Mouse (Mus musculus) MEL (cell line): ENCODE data around the gene H2afy. TPM values are rescaled to one million over a fixed set of nuclear protein-coding genes. Genes with fewer than 3 reads are reported as not detected.

Experiments
- DNase-seq: peaks from one replicate; pipeline ENCODE4 v3.0.0; 2011; ENCODE audit warnings: low read depth, low spot score
- H3K27ac ChIP-seq: 2 replicates; pipeline ENCODE4 v1.5.1; 2012; ENCODE audit warnings: low read depth, mild to moderate bottlenecking, control low read depth, low read length, moderate library complexity; ENCODE audit not compliant: control insufficient read depth
- H3K27me3 ChIP-seq, 2 experiments: fragments of 150-350 bp in 1 of 2; sonication (generic) in 1 of 2; 2 replicates each; pipeline ENCODE4 v1.6.1; 2012; ENCODE audit warnings: low read length in 2 of 2, mild to moderate bottlenecking in 2 of 2, improper control_type of control experiment in 1 of 2, moderate library complexity in 1 of 2; ENCODE audit not compliant: insufficient read depth in 2 of 2, control insufficient read depth in 1 of 2
- H3K36me3 ChIP-seq, 2 experiments: 2 replicates each; pipeline ENCODE4 v1.6.1; 2012 to 2014; ENCODE audit warnings: low read length in 2 of 2, improper control_type of control experiment in 1 of 2, inconsistent platforms in 1 of 2, mild to moderate bottlenecking in 1 of 2; ENCODE audit not compliant: insufficient read depth in 2 of 2, control insufficient read depth in 1 of 2
- H3K4me1 ChIP-seq, 2 experiments: fragments of 150-350 bp in 1 of 2; sonication (generic) in 1 of 2; 2 replicates each; pipeline ENCODE4 v1.6.1; 2012; ENCODE audit warnings: low read length in 2 of 2, improper control_type of control experiment in 1 of 2, mild to moderate bottlenecking in 1 of 2; ENCODE audit not compliant: insufficient read depth in 2 of 2, control insufficient read depth in 1 of 2
- H3K4me3 ChIP-seq, 2 experiments: fragments of 150-350 bp in 1 of 2; sonication (generic) in 1 of 2; 2 replicates each; pipeline ENCODE4 v1.5.1; 2012; ENCODE audit warnings: low read depth in 2 of 2, low read length in 2 of 2, mild to moderate bottlenecking in 2 of 2, moderate library complexity in 2 of 2, control low read depth in 1 of 2, improper control_type of control experiment in 1 of 2; ENCODE audit not compliant: control insufficient read depth in 1 of 2, insufficient read depth in 1 of 2
- H3K79me2 ChIP-seq: 2 replicates; pipeline ENCODE4 v1.6.1; 2012; ENCODE audit warnings: mild to moderate bottlenecking, low read length, moderate library complexity; ENCODE audit not compliant: control insufficient read depth, poor library complexity, insufficient read depth
- H3K9ac ChIP-seq: 2 replicates; pipeline ENCODE4 v1.6.1; 2012; ENCODE audit warnings: low read depth, mild to moderate bottlenecking, control low read depth, low read length, moderate library complexity; ENCODE audit not compliant: control insufficient read depth, poor library complexity, severe bottlenecking
- H3K9me3 ChIP-seq: fragments of 150-350 bp; sonication (generic); replicated peaks from 2 replicates; pipeline ENCODE4 v1.6.1; 2012; ENCODE audit warnings: mild to moderate bottlenecking, low read length, improper control_type of control experiment, moderate library complexity; ENCODE audit not compliant: insufficient read depth
- BHLHE40 ChIP-seq: IDR thresholded peaks from 2 replicates; pipeline ENCODE4 v1.6.1; 2012; ENCODE audit warnings: low read depth, mild to moderate bottlenecking, inconsistent platforms, low read length, improper control_type of control experiment, borderline replicate concordance
- CTCF ChIP-seq, 3 experiments: IDR thresholded peaks in 2 of 3; conservative IDR thresholded peaks in 1 of 3; 2 replicates each; pipeline ENCODE4 v1.5.1; 2011 to 2012; ENCODE audit warnings: low read length in 3 of 3, low read depth in 2 of 3, mild to moderate bottlenecking in 2 of 3, improper control_type of control experiment in 1 of 3, inconsistent platforms in 1 of 3, mixed read lengths in 1 of 3, moderate library complexity in 1 of 3; ENCODE audit not compliant: control insufficient read depth in 1 of 3, insufficient read depth in 1 of 3, poor library complexity in 1 of 3, severe bottlenecking in 1 of 3
- E2F4 ChIP-seq: IDR thresholded peaks from 2 replicates; pipeline ENCODE4 v1.6.1; 2011; ENCODE audit warnings: low read depth, low read length, improper control_type of control experiment, borderline replicate concordance
- ELF1 ChIP-seq: IDR thresholded peaks from 2 replicates; pipeline ENCODE4 v1.6.1; 2014; ENCODE audit warnings: low read depth, mild to moderate bottlenecking, inconsistent platforms, low read length, improper control_type of control experiment, moderate library complexity
- GABPA ChIP-seq: IDR thresholded peaks from 2 replicates; pipeline ENCODE4 v1.6.1; 2012; ENCODE audit warnings: low read depth, mild to moderate bottlenecking, inconsistent platforms, low read length, improper control_type of control experiment, moderate library complexity
- HCFC1 ChIP-seq: IDR thresholded peaks from 2 replicates; pipeline ENCODE4 v1.6.1; 2012; ENCODE audit warnings: low read depth, mild to moderate bottlenecking, inconsistent platforms, low read length, improper control_type of control experiment, moderate library complexity
- JUND ChIP-seq: IDR thresholded peaks from 2 replicates; pipeline ENCODE4 v1.6.1; 2011; ENCODE audit warnings: low read depth, mild to moderate bottlenecking, improper control_type of control experiment, low read length
- MAFK ChIP-seq: IDR thresholded peaks from 2 replicates; pipeline ENCODE4 v1.6.1; 2011; ENCODE audit warnings: low read depth, mild to moderate bottlenecking, low read length, improper control_type of control experiment, borderline replicate concordance
- MAX ChIP-seq: IDR thresholded peaks from 2 replicates; pipeline ENCODE4 v1.6.1; 2011; ENCODE audit warnings: low read length, improper control_type of control experiment
- MYB ChIP-seq: IDR thresholded peaks from 2 replicates; pipeline ENCODE4 v1.6.1; 2011; ENCODE audit warnings: mild to moderate bottlenecking, low read depth, low read length, improper control_type of control experiment
- MYC ChIP-seq: IDR thresholded peaks from 2 replicates; pipeline ENCODE4 v1.6.1; 2011; ENCODE audit warnings: low read depth, mild to moderate bottlenecking, low read length, improper control_type of control experiment, moderate library complexity
- POLR2AphosphoS2 ChIP-seq: IDR thresholded peaks from 2 replicates; pipeline ENCODE4 v1.6.1; 2011; ENCODE audit warnings: low read length, improper control_type of control experiment
- POLR2AphosphoS5 ChIP-seq: IDR thresholded peaks from 2 replicates; pipeline ENCODE4 v1.6.1; 2012; ENCODE audit warnings: low read depth, borderline replicate concordance, mild to moderate bottlenecking, inconsistent platforms, low read length, moderate library complexity, mixed read lengths
- SIN3A ChIP-seq: IDR thresholded peaks from 2 replicates; pipeline ENCODE4 v1.6.1; 2012; ENCODE audit warnings: low read length, improper control_type of control experiment, inconsistent platforms
- SMC3 ChIP-seq: IDR thresholded peaks from 2 replicates; pipeline ENCODE4 v1.6.1; 2011; ENCODE audit warnings: low read depth, low read length, improper control_type of control experiment
- TAL1 ChIP-seq: IDR thresholded peaks from 2 replicates; pipeline ENCODE4 v1.6.1; 2012; ENCODE audit warnings: mild to moderate bottlenecking, inconsistent platforms, low read length, moderate library complexity, mixed read lengths
- TBP ChIP-seq: IDR thresholded peaks from 2 replicates; pipeline ENCODE4 v1.8.0; 2011; ENCODE audit warnings: low read depth, low read length, improper control_type of control experiment
- UBTF ChIP-seq: IDR thresholded peaks from 2 replicates; pipeline ENCODE4 v1.6.1; 2012; ENCODE audit warnings: low read depth, mild to moderate bottlenecking, inconsistent platforms, low read length, improper control_type of control experiment, moderate library complexity, borderline replicate concordance; ENCODE audit not compliant: insufficient read depth
- USF1 ChIP-seq: IDR thresholded peaks from 2 replicates; pipeline ENCODE4 v1.6.1; 2014; ENCODE audit warnings: low read depth, mild to moderate bottlenecking, inconsistent platforms, low read length, improper control_type of control experiment, moderate library complexity
- ZC3H11A ChIP-seq: IDR thresholded peaks from 2 replicates; pipeline ENCODE4 v1.6.1; 2012; ENCODE audit warnings: low read depth, mild to moderate bottlenecking, inconsistent platforms, low read length, improper control_type of control experiment
- ZKSCAN1 ChIP-seq: IDR thresholded peaks from 2 replicates; pipeline ENCODE4 v1.6.1; 2012; ENCODE audit warnings: low read depth, mild to moderate bottlenecking, inconsistent platforms, low read length, improper control_type of control experiment, moderate library complexity
- ZMIZ1 ChIP-seq: IDR thresholded peaks from 2 replicates; pipeline ENCODE4 v1.6.1; 2012; ENCODE audit warnings: low read depth, mild to moderate bottlenecking, inconsistent platforms, low read length, improper control_type of control experiment, moderate library complexity
- polyA plus RNA-seq, 2 experiments: library from polyadenylated mRNA; stranded (reverse) in 1 of 2; unstranded in 1 of 2; fragments of >175 nt in 1 of 2; fragments of >200 nt in 1 of 2; gene quantifications; 2 replicates each; pipeline versions ENCODE4 v1.2.1 to v1.2.4; 2012; ENCODE audit warnings: low replicate concordance in 2 of 2, low read depth in 1 of 2; ENCODE audit not compliant: insufficient read length in 2 of 2, insufficient read depth in 1 of 2, missing spikeins in 1 of 2
- total RNA-seq: library from RNA; depleted of rRNA; stranded (reverse); fragments of 300-350 nt; gene quantifications from 2 replicates; pipeline ENCODE4 v1.2.3, GENCODE M21; 2012

Gene H2afy
- total and polyA plus RNA-seq, 3 experiments = 159 to 245 TPM; not detected in 1

DNA sequence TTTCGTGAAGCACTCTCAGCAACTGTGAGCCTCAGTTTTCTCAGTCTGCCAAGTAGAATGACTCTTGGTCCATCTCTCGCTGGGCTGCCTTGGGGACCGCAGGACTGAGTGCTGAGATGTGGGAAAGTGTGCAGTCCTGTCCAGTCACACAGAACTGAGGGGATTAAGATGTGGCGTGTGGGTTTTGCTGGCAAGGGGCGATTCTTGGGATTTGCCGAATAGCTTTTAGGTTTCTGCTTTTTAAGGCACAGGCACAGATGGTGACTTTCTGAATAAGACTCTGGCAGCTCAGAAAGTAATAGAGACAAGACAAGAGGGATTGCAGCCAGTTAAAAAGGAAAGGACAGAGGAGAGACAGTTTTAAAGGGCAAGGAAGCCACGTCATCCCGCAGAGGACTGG is 78.4 kb downstream of the H2afy start:
- H3K4me1 ChIP-seq = no peaks in the 10 kb centered on the region
- DNase-seq = no peak
- H3K27me3 ChIP-seq = no peaks in the 10 kb centered on the region
- H3K27ac ChIP-seq = no peak overlapping the region
- H3K79me2 ChIP-seq = no peaks in the 10 kb centered on the region
- H3K9me3 ChIP-seq = no peaks in the 10 kb centered on the region
- TF ChIP-seq SMC3 (no peak), CTCF (IDR thresholded peaks at IDR 0.05 in 2 of 3, conservative IDR thresholded peaks at IDR 0.05 in 1 of 3; ENCODE audit: control insufficient read depth in 1 of 3, insufficient read depth in 1 of 3, low read depth in 2 of 3, low read length in 3 of 3, poor library complexity in 1 of 3, severe bottlenecking in 1 of 3) (no peak), SIN3A (no peak), MAX (no peak), ELF1 (no peak), POLR2AphosphoS5 (no peak), ZKSCAN1 (no peak)
- TF ChIP-seq, all 39 proteins: peak for 0
- Histone ChIP-seq H3K4me3 (no peak overlapping the region), H3K36me3 (no peaks in the 10 kb centered on the region), H3K9ac (no peak overlapping the region)

DNA sequence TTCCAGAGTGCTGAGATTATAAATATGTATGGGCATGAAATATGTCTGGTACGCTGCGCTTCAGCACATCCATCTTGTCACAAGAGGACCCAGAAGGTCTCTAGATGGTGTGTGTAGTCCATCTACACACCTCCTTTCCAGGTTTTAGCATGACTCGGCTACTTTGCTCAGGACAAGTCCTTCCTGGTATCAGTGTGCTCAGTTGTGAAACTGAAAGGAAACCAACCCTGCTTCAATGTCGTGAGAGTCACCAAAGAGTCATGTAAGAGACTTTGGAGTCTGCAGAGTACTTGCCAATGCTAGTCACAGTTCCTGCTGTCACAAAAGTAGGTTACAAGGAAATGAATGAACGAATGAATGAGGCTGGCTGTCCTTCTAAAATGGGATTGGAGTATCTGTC is 80.4 kb downstream of the H2afy start:
- Histone ChIP-seq H3K9me3 (no peaks in the 10 kb centered on the region), H3K36me3 (no peaks in the 10 kb centered on the region), H3K27ac (no peak overlapping the region), H3K9ac (no peak overlapping the region), H3K79me2 (no peaks in the 10 kb centered on the region), H3K4me3 (no peak overlapping the region), H3K4me1 (no peaks in the 10 kb centered on the region), H3K27me3 (no peaks in the 10 kb centered on the region)
- DNase-seq = no peak
- TF ChIP-seq MYB (no peak), ZKSCAN1 (no peak), ELF1 (no peak)

DNA sequence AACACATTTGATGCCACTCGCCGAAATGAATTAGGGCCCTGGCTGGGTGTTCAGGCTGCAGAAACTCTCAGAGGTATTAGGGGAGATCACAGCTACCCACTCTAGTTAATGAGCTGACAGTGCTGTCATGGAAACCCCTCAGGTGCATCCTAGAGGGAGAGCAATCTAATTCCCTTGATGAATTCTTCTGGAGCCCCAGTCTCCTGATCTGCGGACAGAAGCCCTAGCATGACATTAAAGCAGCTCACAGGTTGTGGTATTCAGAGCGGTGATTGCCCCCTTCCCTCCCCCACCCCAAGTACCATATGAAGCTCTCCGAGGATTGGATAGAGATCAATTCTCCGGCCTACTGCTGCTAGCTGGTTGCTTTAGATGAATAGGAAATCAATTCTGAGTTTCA is 82.1 kb downstream of the H2afy start:
- TF ChIP-seq SMC3 (no peak), ZKSCAN1 (no peak), ZMIZ1 (no peak), TAL1 (no peak), JUND (no peak), BHLHE40 (no peak), MYC (no peak), ELF1 (no peak), UBTF (no peak), HCFC1 (no peak), ZC3H11A (no peak), MAFK (no peak), SIN3A (no peak), TBP (no peak), USF1 (no peak), POLR2AphosphoS2 (no peak), E2F4 (no peak), GABPA (no peak)
- TF ChIP-seq, all 39 proteins: peak for 0
- Histone ChIP-seq H3K4me3 (no peak overlapping the region), H3K9me3 (no peaks in the 10 kb centered on the region), H3K27ac (no peak overlapping the region), H3K36me3 (no peaks in the 10 kb centered on the region), H3K9ac (no peak overlapping the region), H3K4me1 (no peaks in the 10 kb centered on the region), H3K27me3 (no peaks in the 10 kb centered on the region), H3K79me2 (no peaks in the 10 kb centered on the region)
- no peak for DNase-seq
